15 mouse cellular contexts compared by ENCODE assay signal in genomic region chr10:39387556-39387955, GRCm38 (mm10). TPM values are rescaled to one million over a fixed set of nuclear protein-coding genes. Genes with fewer than 3 reads are reported as not detected.
DNase-seq lines count a peak whose midpoint lies in the region; ATAC-seq and TF ChIP-seq lines count a peak whose summit lies in the region.
"Had no signal": no experiment of that assay in that cellular context is flagged by ENCODE, and none has a peak within 500 bp of the region (broad histone marks: within the 10 kb centered on the region; RNA-seq: fewer than 3 reads in every experiment).

No protein-coding gene starts in this region.

- no peak for ATAC-seq in heart, embryonic 11.5 days (replicated peaks; ENCODE audit: insufficient number of reproducible peaks, low FRiP score, low TSS enrichment)
- ATAC-seq in midbrain, embryonic 14.5 days (ENCODE audit: low FRiP score, low TSS enrichment) = no peak
- no peak for ATAC-seq in midbrain, embryonic 16.5 days
- no peak for ATAC-seq in forebrain, postnatal 0 days
- no peak for ATAC-seq in neural tube, embryonic 15.5 days (ENCODE audit: low FRiP score)
- ATAC-seq: intestine, postnatal 0 days had no signal

- no peak for DNase-seq in heart, postnatal 36 days
- DNase-seq in midbrain, embryonic 14.5 days = peak; percentile 44
- DNase-seq in forebrain, postnatal 0 days = no peak
- no peak for DNase-seq in spleen, adult 12 weeks (ENCODE audit: low spot score)
- DNase-seq: cerebellum, adult 11-12 months; gastrocnemius, postnatal 25 days; heart, postnatal 14 days; kidney, postnatal 25 days; liver, embryonic 13.5 days; thymus, adult 18-20 months had no signal

- H3K36me3 ChIP-seq in heart, embryonic 11.5 days (ENCODE audit: control insufficient read depth, insufficient read depth, low read length) = peaks cover 6% of the 10 kb centered on the region; the same call in 1 of the 2 replicates
- no peaks in the 10 kb centered on the region for H3K36me3 ChIP-seq in midbrain, embryonic 14.5 days (ENCODE audit: control insufficient read depth, insufficient read depth, low read length)
- peaks cover 7% of the 10 kb centered on the region for H3K36me3 ChIP-seq in midbrain, embryonic 16.5 days (ENCODE audit: control insufficient read depth, insufficient read depth, low read length)
- peaks cover 5% of the 10 kb centered on the region for H3K36me3 ChIP-seq in forebrain, postnatal 0 days (ENCODE audit: insufficient read depth)
- H3K36me3 ChIP-seq in neural tube, embryonic 15.5 days = peaks cover 6% of the 10 kb centered on the region

- H3K27ac ChIP-seq in heart, embryonic 11.5 days (ENCODE audit: low read depth, low read length) = peak overlapping the region; percentile 29; the same call in 1 of the 2 replicates
- H3K27ac ChIP-seq in midbrain, embryonic 14.5 days (replicated peaks; ENCODE audit: low read depth, low read length) = peak overlapping the region; percentile 38; the same call in 1 of the 2 replicates
- no peak overlapping the region for H3K27ac ChIP-seq in midbrain, embryonic 16.5 days (ENCODE audit: low read length)
- H3K27ac ChIP-seq in forebrain, postnatal 0 days (ENCODE audit: low read depth, low read length) = peak overlapping the region; percentile 57; the same call in 1 of the 2 replicates
- peak overlapping the region; percentile 54 for H3K27ac ChIP-seq in neural tube, embryonic 15.5 days (replicated peaks)
- H3K27ac ChIP-seq: liver, embryonic 13.5 days had no signal

- no peaks in the 10 kb centered on the region for H3K27me3 ChIP-seq in heart, embryonic 11.5 days (ENCODE audit: control insufficient read depth, insufficient read depth, low read length)
- no peaks in the 10 kb centered on the region for H3K27me3 ChIP-seq in midbrain, embryonic 14.5 days (ENCODE audit: control insufficient read depth, insufficient read depth, low read length)
- H3K27me3 ChIP-seq in midbrain, embryonic 16.5 days (ENCODE audit: control insufficient read depth, insufficient read depth, low read depth, low read length) = no peaks in the 10 kb centered on the region
- H3K27me3 ChIP-seq in forebrain, postnatal 0 days (ENCODE audit: insufficient read depth, low read length) = no peaks in the 10 kb centered on the region
- no peaks in the 10 kb centered on the region for H3K27me3 ChIP-seq in neural tube, embryonic 15.5 days (replicated peaks)
- H3K27me3 ChIP-seq: liver, embryonic 13.5 days had no signal

- H3K4me2 ChIP-seq in heart, embryonic 11.5 days = no peak overlapping the region
- peak overlapping the region; percentile 6; the same call in 1 of the 2 replicates for H3K4me2 ChIP-seq in midbrain, embryonic 14.5 days (ENCODE audit: low read length)
- H3K4me2 ChIP-seq in midbrain, embryonic 16.5 days (ENCODE audit: low read length) = no peak overlapping the region
- 0 out of 2 replicates have a peak overlapping the region, but pooled peaks have one; percentile 5 for H3K4me2 ChIP-seq in forebrain, postnatal 0 days (ENCODE audit: low read depth)
- peak overlapping the region; percentile 22; the same call in 1 of the 2 replicates for H3K4me2 ChIP-seq in neural tube, embryonic 15.5 days
- H3K4me2 ChIP-seq: liver, embryonic 13.5 days had no signal

- whole genome bisulfite sequencing in heart, embryonic 11.5 days (ENCODE audit: insufficient replicate concordance) = 68% methylated on average over 11 of the region's 11 CpGs
- 56% methylated on average over 11 of the region's 11 CpGs for WGBS in midbrain, embryonic 14.5 days
- 63% methylated on average over 11 of the region's 11 CpGs for WGBS in midbrain, embryonic 16.5 days
- WGBS in forebrain, postnatal 0 days = 67% methylated on average over 11 of the region's 11 CpGs
- WGBS in neural tube, embryonic 15.5 days = 59% methylated on average over 11 of the region's 11 CpGs

- no peak for TF ChIP-seq CTCF in forebrain, postnatal 0 days (IDR thresholded peaks at IDR 0.05; ENCODE audit: low read depth)

- H3K9ac ChIP-seq in heart, embryonic 11.5 days (ENCODE audit: low read depth, low read length) = no peak overlapping the region
- 0 out of 2 replicates have a peak overlapping the region, but pooled peaks have one; percentile 1 for H3K9ac ChIP-seq in midbrain, embryonic 14.5 days (replicated peaks; ENCODE audit: low read length)
- no peak overlapping the region for H3K9ac ChIP-seq in midbrain, embryonic 16.5 days (ENCODE audit: low read depth, low read length)
- 0 out of 2 replicates have a peak overlapping the region, but pooled peaks have one; percentile 14 for H3K9ac ChIP-seq in forebrain, postnatal 0 days
- H3K9ac ChIP-seq in neural tube, embryonic 15.5 days (replicated peaks) = 0 out of 2 replicates have a peak overlapping the region, but pooled peaks have one; percentile 10
- H3K9ac ChIP-seq: liver, embryonic 13.5 days had no signal

- intact Hi-C loops in heart, postnatal 36 days (cut with DNase I) = no loop called here

- no peak overlapping the region for H3K4me3 ChIP-seq in heart, embryonic 11.5 days (ENCODE audit: low read depth, low read length)
- H3K4me3 ChIP-seq in midbrain, embryonic 14.5 days (replicated peaks; ENCODE audit: low read depth, low read length) = no peak overlapping the region
- H3K4me3 ChIP-seq in midbrain, embryonic 16.5 days (ENCODE audit: low read depth, low read length) = no peak overlapping the region
- no peak overlapping the region for H3K4me3 ChIP-seq in forebrain, postnatal 0 days (ENCODE audit: low read depth, low read length)
- no peak overlapping the region for H3K4me3 ChIP-seq in neural tube, embryonic 15.5 days (replicated peaks)
- H3K4me3 ChIP-seq: liver, embryonic 13.5 days; myocyte had no signal

- peaks cover 44% of the 10 kb centered on the region for H3K4me1 ChIP-seq in heart, embryonic 11.5 days (ENCODE audit: control insufficient read depth, insufficient read depth, low read length)
- peaks cover 42% of the 10 kb centered on the region for H3K4me1 ChIP-seq in midbrain, embryonic 14.5 days (ENCODE audit: control insufficient read depth, insufficient read depth, low read length)
- peaks cover 60% of the 10 kb centered on the region for H3K4me1 ChIP-seq in midbrain, embryonic 16.5 days (ENCODE audit: control insufficient read depth, insufficient read depth, low read length)
- peaks cover 13% of the 10 kb centered on the region for H3K4me1 ChIP-seq in forebrain, postnatal 0 days (ENCODE audit: insufficient read depth)
- peaks cover 68% of the 10 kb centered on the region for H3K4me1 ChIP-seq in neural tube, embryonic 15.5 days

- H3K9me3 ChIP-seq in heart, embryonic 11.5 days (replicated peaks; ENCODE audit: control insufficient read depth, low read length) = peaks cover 6% of the 10 kb centered on the region
- peaks cover 5% of the 10 kb centered on the region for H3K9me3 ChIP-seq in midbrain, embryonic 14.5 days (ENCODE audit: control insufficient read depth, low read length)
- H3K9me3 ChIP-seq in midbrain, embryonic 16.5 days (replicated peaks; ENCODE audit: control insufficient read depth, low read length, poor library complexity, severe bottlenecking) = no peaks in the 10 kb centered on the region
- peaks cover 4% of the 10 kb centered on the region; the same call in 1 of the 2 replicates for H3K9me3 ChIP-seq in forebrain, postnatal 0 days (ENCODE audit: low read length)
- H3K9me3 ChIP-seq in neural tube, embryonic 15.5 days (replicated peaks) = no peaks in the 10 kb centered on the region

RNA-seq across cellular contexts. Expression of gene Fyn, which starts 18.9 kb away (rescaled TPM):
- 17.2 and 17.9 TPM in 2 replicates for polyA plus RNA-seq in heart, embryonic 11.5 days (2014; fragmentation: Nextera tagmentation; extraction: Ambion mirVana)
- 10 to 100 TPM; 32.1 to 35.1 TPM for total RNA-seq in heart, postnatal 36 days (2021)
- polyA plus RNA-seq in midbrain, embryonic 14.5 days (2014; fragmentation: Nextera tagmentation; extraction: Ambion mirVana) = 87.3 and 90.8 TPM in 2 replicates
- 71.2 and 71.3 TPM in 2 replicates for polyA plus RNA-seq in midbrain, embryonic 16.5 days (2015; fragmentation: Nextera tagmentation; extraction: Ambion mirVana)
- 147 and 155 TPM in 2 replicates for total RNA-seq in forebrain, postnatal 0 days (2014; rRNA removed)
- polyA plus RNA-seq in forebrain, postnatal 0 days (2015; fragmentation: Nextera tagmentation; extraction: Ambion mirVana) = 75.1 and 85.8 TPM in 2 replicates
- 67.8 and 76.5 TPM in 2 replicates for polyA plus RNA-seq in neural tube, embryonic 15.5 days (2015; fragmentation: Nextera tagmentation; extraction: Ambion mirVana)

Comparison
In these comparisons a context has a peak if more than half of its experiments do, and no peak if none do; other contexts are left out.
1. H3K4me2 ChIP-seq: peak in midbrain, embryonic 14.5 days (single experiment), forebrain, postnatal 0 days (single experiment) and neural tube, embryonic 15.5 days (single experiment); none in heart, embryonic 11.5 days (single experiment) and midbrain, embryonic 16.5 days (single experiment).
2. H3K9ac ChIP-seq: peak in midbrain, embryonic 14.5 days (single experiment), forebrain, postnatal 0 days (single experiment) and neural tube, embryonic 15.5 days (single experiment); none in heart, embryonic 11.5 days (single experiment) and midbrain, embryonic 16.5 days (single experiment).